Mouse (Mus musculus) 416B (cell line): Measurements from ENCODE around the gene Dlx3.

ENCODE experiments used
- DNase-seq: peaks from one replicate; pipeline ENCODE4 v3.0.0; 2011; ENCODE audit warnings: low read depth

The Dlx3 gene

GRCm38 (mm10) chr11:95088857-95089779, 30.8 kb upstream of the Dlx3 start:
- no peak for DNase-seq

- DNase-seq, result peak; percentile 32
Observed at GRCm38 (mm10) chr11:95093077-95093476, 26.8 kb upstream of the Dlx3 start.

GRCm38 (mm10) chr11:95095596-95095995, 24.3 kb upstream of the Dlx3 start:
- no peak for DNase-seq

GRCm38 (mm10) chr11:95096608-95097373, 23.1 kb upstream of the Dlx3 start:
- no peak for DNase-seq

GRCm38 (mm10) chr11:95097889-95098288, 22.0 kb upstream of the Dlx3 start:
- DNase-seq, result no peak

GRCm38 (mm10) chr11:95098346-95099095, 21.4 kb upstream of the Dlx3 start:
- DNase-seq, result no peak

DNA sequence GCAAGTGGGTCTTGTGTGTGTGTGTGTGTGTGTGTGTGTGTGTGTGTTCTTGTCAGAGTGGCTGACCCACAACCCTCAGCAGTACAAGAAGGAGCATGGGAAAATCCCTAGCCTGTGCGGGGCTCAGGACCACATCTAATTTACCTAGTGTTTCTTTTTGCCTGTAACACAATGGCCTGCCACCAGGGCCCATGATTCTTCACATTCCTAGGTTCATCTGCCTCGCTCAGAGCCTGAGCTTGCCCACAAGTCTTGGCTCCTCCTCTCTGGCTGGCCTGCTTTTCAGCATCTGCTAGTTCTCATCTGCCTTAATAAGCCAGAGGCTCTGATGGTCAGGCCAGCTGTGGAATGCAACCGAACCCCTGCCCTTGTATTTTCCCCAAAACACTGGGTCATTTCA, 19.5 kb upstream of the Dlx3 start:
- DNase-seq, result no peak

- DNase-seq, result no peak
Observed at GRCm38 (mm10) chr11:95101071-95101788, 18.7 kb upstream of the Dlx3 start.

DNA sequence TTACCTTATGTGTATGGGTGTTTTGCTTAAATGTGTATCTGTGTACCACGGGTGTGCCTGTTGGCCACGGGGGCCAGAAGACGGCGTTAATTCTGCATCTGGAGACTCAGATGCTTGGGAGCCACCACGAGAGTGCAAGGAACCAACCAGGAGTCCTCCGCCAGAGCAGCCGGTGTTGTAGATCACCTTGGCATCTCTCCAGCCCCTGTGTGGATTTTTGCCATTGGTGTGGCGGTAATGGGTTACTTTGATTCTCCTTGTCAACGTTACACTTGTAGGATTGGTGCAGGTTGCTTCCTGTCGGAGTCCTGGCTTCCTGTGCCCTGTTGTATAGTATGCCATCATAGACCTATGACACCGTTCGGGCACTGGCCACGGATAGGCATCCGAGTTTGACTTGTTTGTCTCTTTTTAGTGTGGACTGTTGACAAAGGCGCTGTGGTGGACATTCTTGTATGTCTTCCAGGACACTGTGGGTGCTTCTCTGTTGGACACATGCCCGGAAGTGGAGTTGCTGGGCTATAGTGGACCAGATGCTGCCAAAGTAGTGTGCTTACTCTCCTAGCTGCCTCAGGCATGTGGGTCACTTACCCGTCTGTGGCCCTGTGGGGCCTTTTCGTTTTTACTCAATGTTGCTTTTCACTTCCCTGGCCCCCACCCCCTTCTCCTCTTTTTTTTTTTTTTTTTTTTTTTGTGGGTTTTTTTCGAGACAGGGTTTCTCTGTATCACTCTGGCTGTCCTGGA, 17.6 kb upstream of the Dlx3 start:
- DNase-seq, result no peak

GRCm38 (mm10) chr11:95104266-95104665, 15.7 kb upstream of the Dlx3 start:
- peak; percentile 90 for DNase-seq

DNA sequence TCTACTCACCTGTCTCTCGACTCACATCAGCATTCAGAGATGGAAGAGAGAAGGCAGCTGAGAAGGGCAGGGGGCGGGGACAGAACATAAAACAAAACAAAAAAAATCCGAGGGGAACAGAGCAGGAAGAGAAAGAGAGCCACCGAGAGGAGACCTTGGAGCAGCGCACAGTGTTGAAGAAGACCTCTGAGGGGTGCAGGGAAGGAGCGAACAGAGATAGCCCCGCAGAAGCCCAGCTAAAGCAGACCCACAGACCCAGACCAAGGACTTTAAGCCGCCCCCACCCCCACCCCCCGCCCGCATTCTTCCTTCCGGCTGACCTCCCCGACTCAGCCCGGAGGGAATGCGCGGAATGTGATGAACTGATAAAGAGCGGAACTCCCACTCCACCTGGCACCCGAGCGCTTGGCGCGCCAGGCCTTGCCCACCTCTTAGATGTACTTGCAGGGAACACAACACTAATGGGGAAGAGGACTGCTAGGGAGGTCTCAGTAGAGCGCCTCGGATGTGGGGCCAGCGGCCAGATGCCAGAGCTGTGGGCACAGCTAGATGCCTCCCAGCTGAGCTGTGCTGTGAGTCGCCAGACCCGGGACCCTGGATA, 14.5 kb upstream of the Dlx3 start:
- no peak for DNase-seq

- peak; percentile 51 for DNase-seq
Observed at GRCm38 (mm10) chr11:95106440-95107236, 13.3 kb upstream of the Dlx3 start.

DNA sequence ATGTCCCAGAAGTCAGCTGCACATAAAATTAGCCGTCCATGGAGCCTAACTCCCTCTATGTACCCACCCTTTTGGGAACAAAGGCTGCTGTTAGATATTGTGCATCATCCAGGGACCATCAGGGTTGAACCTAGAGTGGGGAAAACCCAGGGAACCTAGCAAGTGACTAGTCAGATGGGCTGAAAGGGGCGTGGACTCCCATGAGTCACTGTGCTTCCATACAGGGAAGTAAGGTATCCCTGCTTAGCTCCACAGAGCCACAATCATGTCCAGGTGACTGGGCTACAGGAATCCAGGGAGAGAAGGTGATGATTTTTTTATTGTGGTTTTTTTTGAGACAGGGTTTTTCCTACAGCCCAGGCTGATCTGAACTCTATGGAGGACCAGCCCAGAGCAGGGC, 10.9 kb upstream of the Dlx3 start:
- no peak for DNase-seq

GRCm38 (mm10) chr11:95110081-95110480, 9.8 kb upstream of the Dlx3 start:
- no peak for DNase-seq

GRCm38 (mm10) chr11:95117030-95117429, 2.9 kb upstream of the Dlx3 start:
- DNase-seq, result peak; percentile 86

DNA sequence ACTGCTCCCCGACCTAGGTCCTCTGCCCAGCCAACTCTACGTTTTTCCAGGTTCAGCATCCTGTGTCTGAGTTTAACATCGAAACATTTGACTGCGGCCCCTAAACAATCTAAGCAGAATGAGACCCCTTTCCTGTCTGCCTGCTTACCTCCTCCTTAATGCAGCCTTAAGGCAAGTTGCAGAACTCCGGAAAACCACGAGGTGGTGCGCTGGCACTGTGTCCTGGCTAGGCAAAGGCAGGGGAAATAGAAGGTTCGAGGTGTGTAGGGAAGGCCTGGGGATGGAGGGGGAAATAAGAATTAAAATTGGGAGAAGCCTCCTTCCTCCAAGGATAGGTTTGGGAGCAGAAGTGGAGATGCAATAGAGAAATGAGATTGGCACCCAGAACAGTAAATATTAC, 1.4 kb upstream of the Dlx3 start:
- DNase-seq, result peak; percentile 58

DNA sequence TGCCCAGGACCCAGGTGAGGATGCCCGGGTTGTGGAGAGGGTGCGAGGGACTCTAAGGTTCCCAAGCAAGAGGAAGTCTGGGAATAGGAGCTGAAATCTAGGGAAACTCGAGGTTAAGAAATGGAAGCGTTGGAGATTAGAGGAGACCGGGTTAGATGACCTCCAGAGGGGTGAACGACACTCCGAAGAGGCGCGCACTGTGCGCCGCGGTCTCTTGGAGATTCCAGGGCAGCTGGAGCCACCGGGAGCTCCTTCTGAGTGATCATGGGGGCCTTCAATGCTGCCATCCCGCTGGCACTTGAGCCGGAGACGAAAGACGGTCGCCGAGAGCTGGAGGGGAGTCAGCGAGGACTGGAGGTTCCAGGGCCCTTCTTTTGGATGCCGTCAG, 708 bp downstream of the Dlx3 start:
- DNase-seq, result no peak

GRCm38 (mm10) chr11:95121161-95122099, 1.5 kb downstream of the Dlx3 start:
- DNase-seq, result no peak

DNA sequence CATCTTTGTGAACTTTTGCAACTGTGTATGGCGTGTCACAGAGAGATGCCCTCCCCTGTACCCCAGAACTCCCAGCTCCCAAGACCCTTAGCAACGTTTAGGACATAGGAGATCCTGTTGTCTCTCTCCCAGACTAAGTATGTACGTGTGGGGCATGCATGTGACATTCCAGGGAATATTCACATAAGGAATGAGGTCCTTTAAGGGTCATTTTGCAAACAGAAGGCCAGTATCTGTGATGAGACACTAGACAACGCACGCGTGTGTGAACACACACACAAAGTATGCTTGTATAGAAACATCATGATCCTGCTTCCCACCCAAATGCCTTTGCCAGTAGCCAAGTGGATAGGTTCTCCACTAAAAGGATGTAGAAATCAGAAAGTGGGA, 2.2 kb downstream of the Dlx3 start:
- DNase-seq, result no peak
